Comparison of ENCODE assay signal across 8 mouse cellular contexts in the genomic region with DNA sequence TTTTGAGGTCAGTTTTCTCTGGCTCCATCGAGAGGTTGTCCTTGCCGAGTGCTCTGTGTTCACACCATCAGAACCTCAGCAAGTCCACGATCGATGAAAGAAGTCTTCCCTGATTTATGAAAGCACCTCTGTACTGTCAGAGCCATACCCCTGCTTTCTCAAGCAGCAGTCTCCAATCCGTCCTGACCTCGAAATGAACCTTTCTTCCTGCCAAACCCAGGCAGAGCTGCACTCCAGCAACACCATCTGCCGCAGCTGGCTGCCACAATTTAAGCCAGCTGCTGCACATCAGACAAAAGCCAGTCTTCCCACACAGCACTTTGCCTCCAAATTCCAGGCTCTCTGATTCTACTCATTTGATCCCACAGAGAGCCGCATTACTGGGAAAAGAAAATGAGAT. TPM values are rescaled to one million over a fixed set of nuclear protein-coding genes. Genes with fewer than 3 reads are reported as not detected.
DNase-seq lines count a peak whose midpoint lies in the region; ATAC-seq and TF ChIP-seq lines count a peak whose summit lies in the region.

No protein-coding gene starts in this region.

- H3K36me3 ChIP-seq in midbrain, embryonic 10.5 days: no peaks in the 10 kb centered on the region
- no peaks in the 10 kb centered on the region for H3K36me3 ChIP-seq in midbrain, embryonic 13.5 days
- no peaks in the 10 kb centered on the region for H3K36me3 ChIP-seq in embryonic facial prominence, embryonic 13.5 days
- H3K36me3 ChIP-seq in heart, postnatal 0 days (replicated peaks; ENCODE audit: control insufficient read depth, insufficient read depth, low read length): no peaks in the 10 kb centered on the region

- peak; percentile 27 for DNase-seq in midbrain, embryonic 10.5 days (ENCODE audit: low spot score)
- peak; percentile 26 for DNase-seq in heart, postnatal 0 days (ENCODE audit: low spot score)
- DNase-seq in lung, adult 18-20 months: peak; percentile 23 to 41
- peak; percentile 59 for DNase-seq in retina, embryonic 14.5 days (ENCODE audit: low spot score)
- no peak for DNase-seq in layer of hippocampus, adult 9-10 months (ENCODE audit: low spot score)

- H3K9me3 ChIP-seq in midbrain, embryonic 10.5 days (replicated peaks): no peaks in the 10 kb centered on the region
- H3K9me3 ChIP-seq in midbrain, embryonic 13.5 days: no peaks in the 10 kb centered on the region
- no peaks in the 10 kb centered on the region for H3K9me3 ChIP-seq in embryonic facial prominence, embryonic 13.5 days
- no peaks in the 10 kb centered on the region for H3K9me3 ChIP-seq in heart, postnatal 0 days (replicated peaks; ENCODE audit: control insufficient read depth, low read length)

- 69% methylated on average over 8 of the region's 8 CpGs for WGBS in midbrain, embryonic 10.5 days
- WGBS in midbrain, embryonic 13.5 days: 58% methylated on average over 8 of the region's 8 CpGs
- WGBS in embryonic facial prominence, embryonic 13.5 days: 18% methylated on average over 8 of the region's 8 CpGs
- 19% methylated on average over 8 of the region's 8 CpGs for WGBS in heart, postnatal 0 days

- H3K4me2 ChIP-seq in midbrain, embryonic 13.5 days (replicated peaks): no peak overlapping the region
- H3K4me2 ChIP-seq in embryonic facial prominence, embryonic 13.5 days: peak overlapping the region; percentile 5; the same call in 1 of the 2 replicates
- H3K4me2 ChIP-seq in heart, postnatal 0 days (ENCODE audit: low read depth, low read length): no peak overlapping the region

- H3K4me3 ChIP-seq in midbrain, embryonic 10.5 days: no peak overlapping the region
- H3K4me3 ChIP-seq in midbrain, embryonic 13.5 days (replicated peaks): no peak overlapping the region
- H3K4me3 ChIP-seq in embryonic facial prominence, embryonic 13.5 days: no peak overlapping the region
- H3K4me3 ChIP-seq in heart, postnatal 0 days (ENCODE audit: low read depth, low read length): no peak overlapping the region

- no peak for TF ChIP-seq CTCF in heart, postnatal 0 days (IDR thresholded peaks at IDR 0.05; ENCODE audit: low read depth)

- no peaks in the 10 kb centered on the region for H3K27me3 ChIP-seq in midbrain, embryonic 10.5 days (ENCODE audit: low read depth, poor library complexity, severe bottlenecking)
- no peaks in the 10 kb centered on the region for H3K27me3 ChIP-seq in midbrain, embryonic 13.5 days
- no peaks in the 10 kb centered on the region for H3K27me3 ChIP-seq in embryonic facial prominence, embryonic 13.5 days
- H3K27me3 ChIP-seq in heart, postnatal 0 days (ENCODE audit: control insufficient read depth, insufficient read depth, low read length): no peaks in the 10 kb centered on the region

- H3K9ac ChIP-seq in midbrain, embryonic 13.5 days (replicated peaks): no peak overlapping the region
- H3K9ac ChIP-seq in embryonic facial prominence, embryonic 13.5 days: no peak overlapping the region
- H3K9ac ChIP-seq in heart, postnatal 0 days (replicated peaks; ENCODE audit: low read depth, low read length): no peak overlapping the region

- no peak for TF ChIP-seq EP300 in heart, postnatal 0 days (IDR thresholded peaks at IDR 0.05; ENCODE audit: low read depth)

- H3K27ac ChIP-seq in midbrain, embryonic 10.5 days (replicated peaks): no peak overlapping the region
- H3K27ac ChIP-seq in midbrain, embryonic 13.5 days: no peak overlapping the region
- H3K27ac ChIP-seq in embryonic facial prominence, embryonic 13.5 days: no peak overlapping the region
- no peak overlapping the region for H3K27ac ChIP-seq in heart, postnatal 0 days (ENCODE audit: low read depth)

- H3K4me1 ChIP-seq in midbrain, embryonic 10.5 days: peaks cover 5% of the 10 kb centered on the region
- H3K4me1 ChIP-seq in midbrain, embryonic 13.5 days (replicated peaks): no peaks in the 10 kb centered on the region
- H3K4me1 ChIP-seq in embryonic facial prominence, embryonic 13.5 days: peaks cover 17% of the 10 kb centered on the region
- H3K4me1 ChIP-seq in heart, postnatal 0 days (ENCODE audit: control insufficient read depth, insufficient read depth): no peaks in the 10 kb centered on the region

- ATAC-seq in midbrain, embryonic 13.5 days: no peak
- ATAC-seq in embryonic facial prominence, embryonic 13.5 days (ENCODE audit: insufficient number of reproducible peaks, insufficient read depth, low FRiP score, low TSS enrichment, low read depth): peak; percentile 62; the same call in 1 of the 2 replicates
- ATAC-seq in heart, postnatal 0 days (ENCODE audit: insufficient read depth, low read depth): peak; percentile 64; the same call in 1 of the 2 replicates
- ATAC-seq in erythroblast, adult 5-6 weeks (replicated peaks; ENCODE audit: low FRiP score, poor library complexity, severe bottlenecking): no peak

RNA-seq across cellular contexts. Expression of a gene that starts 15.2 kb away (rescaled TPM):
- polyA plus RNA-seq in midbrain, embryonic 10.5 days (2016; fragmentation: Nextera tagmentation; extraction: Ambion mirVana): 2.1 and 2.4 TPM in 2 replicates
- polyA plus RNA-seq in midbrain, embryonic 13.5 days (2015; fragmentation: Nextera tagmentation; extraction: Ambion mirVana): 1.9 and 3.2 TPM in 2 replicates
- 2.3 and 3.5 TPM in 2 replicates for polyA plus RNA-seq in embryonic facial prominence, embryonic 13.5 days (2015; fragmentation: Nextera tagmentation; extraction: Ambion mirVana)
- 1.1 and 6.5 TPM in 2 replicates for total RNA-seq in heart, postnatal 0 days (2014; rRNA removed; ENCODE audit: low replicate concordance)
- 1.6 and 1.9 TPM in 2 replicates for polyA plus RNA-seq in heart, postnatal 0 days (2015; fragmentation: Nextera tagmentation; extraction: Ambion mirVana)
- not detected in 2 replicates for total RNA-seq in erythroblast, adult 5-6 weeks (2015; ENCODE audit: low replicate concordance)
- 0.26 TPM in 1 of 2 replicates, not detected in the other for total RNA-seq in erythroblast, adult 5-6 weeks (2017; ENCODE audit: low replicate concordance)

Comparison
In these comparisons a context has a peak if more than half of its experiments do, and no peak if none do; other contexts are left out.
1. ATAC-seq: peak in embryonic facial prominence, embryonic 13.5 days (single experiment) and heart, postnatal 0 days (single experiment); none in midbrain, embryonic 13.5 days (single experiment) and erythroblast, adult 5-6 weeks (single experiment).